Mouse (Mus musculus) heart, embryonic 11.5 days (tissue): ENCODE results near the gene Fbf1. TPM values are rescaled to one million over a fixed set of nuclear protein-coding genes. Genes with fewer than 3 reads are reported as not detected.
A peak's percentile ranks its signal among the peaks of the same experiment; 100 is the strongest.

Source experiments
- ATAC-seq: fragments of 200-750 bp; cut with Nextera tagmentation; replicated peaks from 2 replicates; pipeline ENCODE4 v1.8.0; 2017; ENCODE audit warnings: moderate library complexity; ENCODE audit not compliant: insufficient number of reproducible peaks, low FRiP score, low TSS enrichment
- H3K27ac ChIP-seq: fragments of 300-500 bp; sonication (generic); 2 replicates; pipeline ENCODE4 v1.5.1; 2014; ENCODE audit warnings: mild to moderate bottlenecking, low read depth, low read length
- H3K27me3 ChIP-seq: fragments of 300-500 bp; sonication (generic); 2 replicates; pipeline ENCODE4 v1.6.1; 2014; ENCODE audit warnings: mild to moderate bottlenecking, low read length, mixed read lengths; ENCODE audit not compliant: control insufficient read depth, insufficient read depth
- H3K36me3 ChIP-seq: fragments of 300-500 bp; sonication (generic); 2 replicates; pipeline ENCODE4 v1.6.1; 2014; ENCODE audit warnings: mild to moderate bottlenecking, low read length, moderate library complexity, mixed read lengths; ENCODE audit not compliant: control insufficient read depth, insufficient read depth
- H3K4me1 ChIP-seq: fragments of 300-500 bp; sonication (generic); 2 replicates; pipeline ENCODE4 v1.6.1; 2014; ENCODE audit warnings: low read length; ENCODE audit not compliant: control insufficient read depth, insufficient read depth
- H3K4me2 ChIP-seq: fragments of 300-500 bp; sonication (generic); 2 replicates; pipeline ENCODE4 v1.6.1; 2014; ENCODE audit warnings: mild to moderate bottlenecking, moderate library complexity
- H3K4me3 ChIP-seq: fragments of 300-500 bp; sonication (generic); 2 replicates; pipeline ENCODE4 v1.5.1; 2014; ENCODE audit warnings: low read depth, low read length
- H3K9ac ChIP-seq: fragments of 300-500 bp; sonication (generic); 2 replicates; pipeline ENCODE4 v1.6.1; 2014; ENCODE audit warnings: mild to moderate bottlenecking, low read depth, low read length, moderate library complexity
- H3K9me3 ChIP-seq: fragments of 300-500 bp; sonication (generic); replicated peaks from 2 replicates; pipeline ENCODE4 v1.6.1; 2016; ENCODE audit warnings: low read length; ENCODE audit not compliant: control insufficient read depth
- WGBS: fragments of 180-500 bp; shearing (Covaris S2); extraction: QIAGEN DNeasy Blood & Tissue Kit; methylation state at CpG from one replicate; pipeline ENCODE4 v1.1.7; 2014; ENCODE audit not compliant: insufficient replicate concordance; 5-methylcytosine and 5-hydroxymethylcytosine counted together
- polyA plus RNA-seq: library from polyadenylated mRNA; unstranded; fragments of >200 nt; fragmentation: Nextera tagmentation; extraction: Ambion mirVana; gene quantifications from 2 replicates; pipeline ENCODE4 v1.2.1, GENCODE M21; 2014

The Fbf1 gene
- polyA plus RNA-seq, 1 experiment from 2014 or later, result 20.3 TPM

GRCm38 (mm10) chr11:116206678-116207077, 38.7 kb upstream of the Fbf1 start:
- no peak overlapping the region for H3K4me3 ChIP-seq
- ATAC-seq, result no peak
- no peaks in the 10 kb centered on the region for H3K9me3 ChIP-seq
- H3K9ac ChIP-seq, result no peak overlapping the region
- 51% methylated on average over 4 of the region's 4 CpGs for WGBS
- peaks cover 13% of the 10 kb centered on the region for H3K36me3 ChIP-seq
- no peaks in the 10 kb centered on the region for H3K4me1 ChIP-seq
- H3K4me2 ChIP-seq, result no peak overlapping the region
- H3K27ac ChIP-seq, result no peak overlapping the region
- no peaks in the 10 kb centered on the region for H3K27me3 ChIP-seq

- ATAC-seq, result no peak
These were observed 35.2 kb upstream of the Fbf1 start for GRCm38 (mm10) chr11:116203150-116203549.

GRCm38 (mm10) chr11:116201151-116201550, 33.2 kb upstream of the Fbf1 start:
- no peak for ATAC-seq
- H3K4me1 ChIP-seq, result peaks cover 3% of the 10 kb centered on the region; the same call in 1 of the 2 replicates
- H3K4me3 ChIP-seq, result no peak overlapping the region
- 89% methylated on average over 2 of the region's 2 CpGs for WGBS
- H3K36me3 ChIP-seq, result peaks cover 6% of the 10 kb centered on the region; the same call in 1 of the 2 replicates
- H3K27ac ChIP-seq, result no peak overlapping the region
- H3K27me3 ChIP-seq, result no peaks in the 10 kb centered on the region
- H3K9me3 ChIP-seq, result no peaks in the 10 kb centered on the region
- no peak overlapping the region for H3K9ac ChIP-seq
- no peak overlapping the region for H3K4me2 ChIP-seq

More at GRCm38 (mm10) chr11:116203150-116203549, 35.2 kb upstream of the Fbf1 start:
- Histone ChIP-seq H3K9ac (no peak overlapping the region), H3K27ac (no peak overlapping the region), H3K4me1 (peaks cover 3% of the 10 kb centered on the region; the same call in 1 of the 2 replicates), H3K4me3 (no peak overlapping the region), H3K9me3 (no peaks in the 10 kb centered on the region), H3K27me3 (no peaks in the 10 kb centered on the region), H3K36me3 (peaks cover 13% of the 10 kb centered on the region), H3K4me2 (no peak overlapping the region)
- WGBS, result 87% methylated on average over 3 of the region's 3 CpGs

GRCm38 (mm10) chr11:116198639-116199531, 30.9 kb upstream of the Fbf1 start, which contains the start of the genes Ten1 and Acox1:
Ten1 (plus strand) TSS chr11:116198855.
Acox1 (minus strand) TSS chr11:116199045.
- ATAC-seq, result peak; percentile 97
- H3K27me3 ChIP-seq, result no peaks in the 10 kb centered on the region
- under 1% methylated on average over 62 of the region's 62 CpGs for WGBS
- peaks cover 5% of the 10 kb centered on the region; the same call in 1 of the 2 replicates for H3K36me3 ChIP-seq
- peak within 1 kb of the TSS; percentile 98 for H3K27ac ChIP-seq
- H3K9ac ChIP-seq, result peak within 1 kb of the TSS; percentile 90
- peak within 1 kb of the TSS; percentile 87 for H3K4me2 ChIP-seq
- peak within 1 kb of the TSS; percentile 75 for H3K4me3 ChIP-seq
- H3K9me3 ChIP-seq, result no peaks in the 10 kb centered on the region
- H3K4me1 ChIP-seq, result peaks cover 8% of the 10 kb centered on the region

- peak overlapping the region; percentile 90 for H3K9ac ChIP-seq
- H3K27me3 ChIP-seq, result no peaks in the 10 kb centered on the region
- H3K9me3 ChIP-seq, result no peaks in the 10 kb centered on the region
- ATAC-seq, result no peak
- peaks cover 5% of the 10 kb centered on the region; the same call in 1 of the 2 replicates for H3K36me3 ChIP-seq
- peak overlapping the region; percentile 75 for H3K4me3 ChIP-seq
- H3K27ac ChIP-seq, result peak overlapping the region; percentile 98
- WGBS, result 24% methylated on average over 13 of the region's 13 CpGs
- H3K4me2 ChIP-seq, result peak overlapping the region; percentile 87
- H3K4me1 ChIP-seq, result peaks cover 8% of the 10 kb centered on the region
These were observed 30.2 kb upstream of the Fbf1 start for GRCm38 (mm10) chr11:116198132-116198531.

- no peak for ATAC-seq
- no peak overlapping the region for H3K27ac ChIP-seq
- peaks cover 8% of the 10 kb centered on the region for H3K4me1 ChIP-seq
- H3K36me3 ChIP-seq, result peaks cover 5% of the 10 kb centered on the region; the same call in 1 of the 2 replicates
- H3K27me3 ChIP-seq, result no peaks in the 10 kb centered on the region
- no peak overlapping the region for H3K9ac ChIP-seq
- H3K4me2 ChIP-seq, result peak overlapping the region; percentile 87
- H3K9me3 ChIP-seq, result no peaks in the 10 kb centered on the region
- WGBS, result 89% methylated on average over 6 of the region's 6 CpGs
- H3K4me3 ChIP-seq, result 0 out of 2 replicates have a peak overlapping the region, but pooled peaks have one; percentile 75
These were observed 29.6 kb upstream of the Fbf1 start for GRCm38 (mm10) chr11:116197584-116197906.

- H3K4me3 ChIP-seq, result no peak overlapping the region
- peaks cover 5% of the 10 kb centered on the region; the same call in 1 of the 2 replicates for H3K36me3 ChIP-seq
These were observed 29.1 kb upstream of the Fbf1 start for GRCm38 (mm10) chr11:116196866-116197583.

GRCm38 (mm10) chr11:116196336-116196735, 28.4 kb upstream of the Fbf1 start:
- 85% methylated on average over 3 of the region's 3 CpGs for WGBS
- ATAC-seq, result no peak

More at GRCm38 (mm10) chr11:116196866-116197583, 29.1 kb upstream of the Fbf1 start:
- ATAC-seq, result no peak
- H3K4me1 ChIP-seq, result peaks cover 8% of the 10 kb centered on the region
- no peak overlapping the region for H3K4me2 ChIP-seq
- H3K27ac ChIP-seq, result no peak overlapping the region
- H3K9me3 ChIP-seq, result no peaks in the 10 kb centered on the region
- WGBS, result 92% methylated on average over 18 of the region's 18 CpGs
- H3K27me3 ChIP-seq, result no peaks in the 10 kb centered on the region
- no peak overlapping the region for H3K9ac ChIP-seq

More at GRCm38 (mm10) chr11:116196336-116196735, 28.4 kb upstream of the Fbf1 start:
- no peaks in the 10 kb centered on the region for H3K9me3 ChIP-seq
- H3K27ac ChIP-seq, result no peak overlapping the region
- no peak overlapping the region for H3K4me2 ChIP-seq
- no peak overlapping the region for H3K9ac ChIP-seq
- H3K4me1 ChIP-seq, result peaks cover 8% of the 10 kb centered on the region
- peaks cover 5% of the 10 kb centered on the region; the same call in 1 of the 2 replicates for H3K36me3 ChIP-seq
- no peak overlapping the region for H3K4me3 ChIP-seq
- no peaks in the 10 kb centered on the region for H3K27me3 ChIP-seq
